Mouse (Mus musculus) intestine, embryonic 14.5 days (tissue): Measurements from ENCODE around the gene Skil. TPM values are rescaled to one million over a fixed set of nuclear protein-coding genes. Genes with fewer than 3 reads are reported as not detected.
"Not testable (repeated sequence)": the region's sequence is repeated elsewhere in the genome, so short reads cannot be mapped to it uniquely, and the experiment has no call there.

Source experiments
- ATAC-seq: fragments of 200-750 bp; cut with Nextera tagmentation; replicated peaks from 2 replicates; pipeline ENCODE4 v1.8.0; 2017; ENCODE audit warnings: low read depth, moderate number of reproducible peaks, moderate TSS enrichment, moderate library complexity; ENCODE audit not compliant: low FRiP score, low TSS enrichment
- DNase-seq: peaks from one replicate; pipeline ENCODE4 v3.0.0-alpha.2; 2018; ENCODE audit warnings: low spot score
- H3K27ac ChIP-seq: fragments of 300-500 bp; sonication (generic); 2 replicates; pipeline ENCODE4 v1.5.1; 2014; ENCODE audit warnings: low read depth, mild to moderate bottlenecking, control low read depth
- H3K27me3 ChIP-seq: fragments of 300-500 bp; sonication (generic); replicated peaks from 2 replicates; pipeline ENCODE4 v1.6.1; 2014; ENCODE audit warnings: low read length, control low read depth; ENCODE audit not compliant: control insufficient read depth, insufficient read depth
- H3K36me3 ChIP-seq: fragments of 300-500 bp; sonication (generic); 2 replicates; pipeline ENCODE4 v1.6.1; 2014; ENCODE audit warnings: low read length, control low read depth; ENCODE audit not compliant: control insufficient read depth, insufficient read depth
- H3K4me1 ChIP-seq: fragments of 300-500 bp; sonication (generic); replicated peaks from 2 replicates; pipeline ENCODE4 v1.6.1; 2014; ENCODE audit warnings: low read length, control low read depth, mixed read lengths; ENCODE audit not compliant: control insufficient read depth, insufficient read depth
- H3K4me2 ChIP-seq: fragments of 300-500 bp; sonication (generic); 2 replicates; pipeline ENCODE4 v1.6.1; 2014; ENCODE audit warnings: low read length
- H3K4me3 ChIP-seq: fragments of 300-500 bp; sonication (generic); 2 replicates; pipeline ENCODE4 v1.5.1; 2014; ENCODE audit warnings: low read depth, low read length, control low read depth, mixed read lengths
- H3K9ac ChIP-seq: fragments of 300-500 bp; sonication (generic); 2 replicates; pipeline ENCODE4 v1.6.1; 2014; ENCODE audit warnings: mild to moderate bottlenecking, low read length
- H3K9me3 ChIP-seq: fragments of 300-500 bp; sonication (generic); 2 replicates; pipeline ENCODE4 v1.6.1; 2016; ENCODE audit warnings: low read length, control low read depth; ENCODE audit not compliant: control insufficient read depth
- WGBS: fragments of 180-500 bp; shearing (Covaris S2); extraction: QIAGEN DNeasy Blood & Tissue Kit; methylation state at CpG from one replicate; pipeline ENCODE4 v1.1.7; 2014; 5-methylcytosine and 5-hydroxymethylcytosine counted together
- polyA plus RNA-seq: library from polyadenylated mRNA; unstranded; fragments of >200 nt; fragmentation: Nextera tagmentation; extraction: Ambion mirVana; gene quantifications from 2 replicates; pipeline ENCODE4 v1.2.1, GENCODE M21; 2014

Gene Skil
- polyA plus RNA-seq, 1 experiment from 2014 or later: 25.0 TPM

DNA sequence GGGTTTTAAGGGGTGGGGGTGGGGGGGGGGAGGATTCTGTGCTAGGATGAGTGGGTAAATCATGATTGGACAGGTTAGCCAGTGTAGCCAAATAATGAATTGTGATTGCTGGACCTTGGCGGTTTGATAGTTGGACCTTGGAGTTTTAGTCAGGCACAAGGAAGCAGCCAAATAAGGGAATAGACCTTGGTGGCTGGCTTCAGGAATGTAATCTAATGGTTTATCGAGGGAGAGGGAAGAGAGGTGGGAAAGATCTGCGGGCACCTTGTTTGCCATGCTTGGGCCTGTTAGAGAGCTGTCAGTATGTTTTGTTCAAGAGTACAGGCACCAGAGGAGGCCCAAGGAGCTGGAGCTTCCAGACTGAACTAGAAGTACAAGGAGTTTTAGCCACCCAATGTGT, 32.0 kb downstream of the Skil start:
- Histone ChIP-seq H3K27me3 (no peaks in the 10 kb centered on the region), H3K9ac (no peak overlapping the region), H3K9me3 (no peaks in the 10 kb centered on the region), H3K36me3 (peaks cover 7% of the 10 kb centered on the region), H3K27ac (no peak overlapping the region), H3K4me3 (no peak overlapping the region), H3K4me2 (no peak overlapping the region), H3K4me1 (no peaks in the 10 kb centered on the region)
- DNase-seq (no peak), ATAC-seq (no peak)
- 67% methylated on average over 3 of the region's 3 CpGs for WGBS

DNA sequence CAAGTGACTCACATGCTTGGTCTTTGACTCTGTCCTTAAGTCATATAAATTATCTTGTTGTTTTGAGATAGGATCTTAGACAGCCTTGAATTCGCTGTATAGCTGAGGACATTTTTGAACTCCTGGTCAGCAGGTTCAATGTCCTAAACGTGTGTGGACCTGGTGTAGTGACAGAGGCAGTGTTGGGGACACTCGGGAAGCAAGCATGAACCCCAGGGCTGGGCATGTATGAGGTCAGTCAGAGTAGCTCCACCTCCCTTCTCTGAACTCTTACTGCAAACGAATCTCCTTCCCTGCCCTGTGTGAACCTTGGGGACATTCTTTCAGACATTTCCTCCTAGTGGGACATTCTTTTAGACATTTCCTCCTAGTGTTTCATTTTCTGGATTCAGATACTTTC, 34.9 kb downstream of the Skil start:
- H3K9me3 ChIP-seq: no peaks in the 10 kb centered on the region
- H3K36me3 ChIP-seq: no peaks in the 10 kb centered on the region
- H3K4me1 ChIP-seq: no peaks in the 10 kb centered on the region
- H3K4me3 ChIP-seq: no peak overlapping the region
- no peak overlapping the region for H3K4me2 ChIP-seq
- no peak for DNase-seq
- H3K27ac ChIP-seq: no peak overlapping the region
- no peaks in the 10 kb centered on the region for H3K27me3 ChIP-seq
- no peak for ATAC-seq
- 29% methylated on average over 4 of the region's 4 CpGs for WGBS
- no peak overlapping the region for H3K9ac ChIP-seq

DNA sequence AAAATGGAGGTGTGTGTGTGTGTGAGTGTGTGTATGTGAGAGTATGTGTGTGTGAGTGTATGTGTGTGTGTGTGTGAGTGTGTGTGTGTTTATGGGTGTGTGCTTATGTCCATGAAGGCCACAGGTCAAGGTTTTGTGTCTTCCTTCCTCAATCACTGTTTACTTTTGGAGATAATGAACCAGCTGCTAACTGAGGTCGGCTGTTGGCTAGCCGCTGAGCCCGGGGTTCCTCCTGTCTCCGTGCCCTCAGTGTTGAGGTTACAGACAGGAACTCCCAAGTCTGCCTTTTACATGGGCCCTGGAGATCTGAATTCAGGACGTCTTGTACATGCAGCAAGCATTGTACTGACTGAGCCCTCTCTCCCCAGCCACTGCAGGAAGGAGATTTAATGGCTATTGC, 38.8 kb downstream of the Skil start:
- Histone ChIP-seq H3K9me3 (no peaks in the 10 kb centered on the region), H3K27me3 (no peaks in the 10 kb centered on the region), H3K27ac (no peak overlapping the region), H3K4me3 (no peak overlapping the region), H3K9ac (no peak overlapping the region), H3K4me2 (no peak overlapping the region), H3K36me3 (no peaks in the 10 kb centered on the region), H3K4me1 (no peaks in the 10 kb centered on the region)
- ATAC-seq (no peak), DNase-seq (no peak)
- WGBS: 14% methylated on average over 5 of the region's 5 CpGs

DNA sequence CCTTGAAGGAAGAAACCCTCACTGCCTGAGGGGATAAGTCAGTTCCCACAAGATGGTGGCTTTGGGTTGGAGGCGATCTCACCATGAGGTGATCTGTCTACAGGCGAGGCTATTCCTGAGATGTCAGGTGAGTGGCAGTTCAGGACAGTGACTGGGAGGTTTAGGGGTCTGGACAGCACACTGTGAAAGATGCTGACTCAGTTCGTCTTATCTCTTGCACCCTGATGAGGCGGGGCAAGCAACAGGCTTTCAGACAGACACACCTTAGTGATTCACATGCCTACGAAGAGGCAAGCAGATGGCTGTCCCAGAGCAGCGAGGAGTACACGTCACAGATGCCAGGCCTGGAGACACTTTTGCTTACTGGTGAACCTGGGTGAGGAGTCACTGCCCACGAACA, 39.4 kb downstream of the Skil start:
- no peak overlapping the region for H3K4me3 ChIP-seq
- H3K9me3 ChIP-seq: no peaks in the 10 kb centered on the region
- no peak overlapping the region for H3K27ac ChIP-seq
- no peaks in the 10 kb centered on the region for H3K36me3 ChIP-seq
- H3K4me2 ChIP-seq: no peak overlapping the region
- DNase-seq (peak; percentile 54), ATAC-seq (peak; percentile 60)
- H3K9ac ChIP-seq: no peak overlapping the region
- H3K27me3 ChIP-seq: no peaks in the 10 kb centered on the region
- no peaks in the 10 kb centered on the region for H3K4me1 ChIP-seq
- WGBS: 67% methylated on average over 8 of the region's 8 CpGs

DNA sequence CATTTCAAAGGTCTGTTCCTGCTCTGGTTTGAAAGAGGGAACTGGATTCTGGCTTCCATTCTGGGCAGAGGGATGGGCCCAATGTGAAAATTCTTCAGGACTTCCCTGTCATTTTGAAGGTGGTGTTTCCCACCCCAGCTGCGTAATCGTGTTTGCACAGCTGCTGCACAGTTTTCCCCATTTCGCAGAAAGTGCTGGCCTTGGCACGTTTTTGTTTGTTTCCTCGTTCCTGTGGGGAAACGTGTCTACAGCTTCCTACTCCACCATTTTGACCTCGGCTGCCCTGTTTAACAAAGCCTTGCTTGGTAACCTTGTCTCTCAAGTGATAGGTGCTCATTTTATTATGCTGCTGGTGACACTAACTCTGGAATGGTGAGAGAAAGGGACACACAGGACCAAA, 39.8 kb downstream of the Skil start:
- no peak overlapping the region for H3K27ac ChIP-seq

DNA sequence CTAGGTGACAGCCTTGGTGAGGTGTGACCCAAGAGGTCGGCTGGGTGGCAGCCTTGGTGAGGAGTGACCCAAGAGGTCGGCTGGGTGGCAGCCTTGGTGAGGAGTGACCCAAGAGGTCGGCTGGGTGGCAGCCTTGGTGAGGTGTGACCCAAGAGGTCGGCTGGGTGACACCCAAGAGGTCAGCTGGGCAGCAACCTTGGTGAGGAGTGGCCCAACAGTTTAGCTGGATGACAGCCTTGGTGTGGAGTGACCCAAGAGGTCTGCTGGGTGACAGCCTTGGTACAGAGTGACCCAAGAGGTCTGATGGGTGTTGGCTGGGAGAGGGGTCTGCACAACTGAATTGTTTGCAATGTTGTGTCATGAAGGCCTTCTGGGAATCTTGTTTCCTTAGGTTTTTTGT, 41.7 kb downstream of the Skil start:
- not testable (repeated sequence) for H3K4me1 ChIP-seq, H3K4me2 ChIP-seq, ATAC-seq, H3K36me3 ChIP-seq, H3K4me3 ChIP-seq, H3K9me3 ChIP-seq, H3K27me3 ChIP-seq, H3K27ac ChIP-seq, H3K9ac ChIP-seq
- peak; percentile 18 for DNase-seq
- 58% methylated on average over 4 of the region's 4 CpGs for WGBS

More for the DNA sequence above, 39.8 kb downstream of the Skil start:
- no peaks in the 10 kb centered on the region for H3K4me1 ChIP-seq
- no peak overlapping the region for H3K9ac ChIP-seq
- H3K36me3 ChIP-seq: no peaks in the 10 kb centered on the region
- DNase-seq: no peak
- no peak overlapping the region for H3K4me3 ChIP-seq
- ATAC-seq: no peak
- H3K4me2 ChIP-seq: no peak overlapping the region
- WGBS: 52% methylated on average over 7 of the region's 7 CpGs
- H3K9me3 ChIP-seq: no peaks in the 10 kb centered on the region
- no peaks in the 10 kb centered on the region for H3K27me3 ChIP-seq

DNA sequence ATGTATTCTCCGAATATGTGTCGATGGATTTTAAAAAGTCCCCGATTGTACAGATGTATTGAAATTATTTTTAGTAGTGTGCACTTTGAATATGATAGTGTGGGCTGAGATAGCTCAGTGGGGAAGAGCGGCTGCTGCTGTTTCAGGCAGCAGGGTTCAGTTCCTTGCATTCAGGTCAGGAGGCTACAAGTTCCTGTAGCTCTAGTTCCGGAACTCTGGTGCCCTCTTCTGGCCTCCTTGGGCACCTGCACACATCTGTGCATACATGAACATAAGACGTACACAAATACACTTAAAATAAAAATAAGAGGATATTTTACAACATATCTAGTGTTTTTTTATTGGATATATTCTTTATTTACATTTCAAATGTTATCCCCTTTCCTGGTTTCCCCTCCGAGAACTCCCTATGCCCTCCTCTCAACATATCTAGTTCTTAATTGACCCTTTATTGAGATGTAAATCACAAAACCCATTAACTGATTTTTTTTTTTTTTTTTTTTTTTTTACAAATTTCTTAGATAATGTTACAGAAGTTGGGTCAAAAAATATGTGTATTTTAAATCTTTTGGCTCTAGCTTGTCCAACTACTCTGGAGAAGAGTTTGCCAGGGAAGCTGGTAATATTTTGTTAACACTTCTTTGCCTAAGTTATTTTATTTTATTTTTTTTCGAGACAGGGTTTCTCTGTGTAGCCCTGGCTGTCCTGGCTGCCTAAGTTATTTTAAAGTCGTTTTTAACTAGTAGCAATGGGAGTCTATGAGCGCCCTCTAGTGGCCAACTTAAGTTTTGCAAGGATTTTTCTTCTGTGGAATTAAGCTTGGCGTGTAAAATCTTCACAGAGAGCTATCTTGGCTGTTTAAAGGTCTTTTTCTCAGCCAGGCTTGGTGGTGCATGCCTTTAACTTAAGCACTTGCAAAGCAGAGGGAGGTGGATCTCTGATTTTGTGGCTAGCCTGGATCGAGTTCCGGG, 43.9 kb downstream of the Skil start:
- 60% methylated on average over 13 of the region's 13 CpGs for WGBS

DNA sequence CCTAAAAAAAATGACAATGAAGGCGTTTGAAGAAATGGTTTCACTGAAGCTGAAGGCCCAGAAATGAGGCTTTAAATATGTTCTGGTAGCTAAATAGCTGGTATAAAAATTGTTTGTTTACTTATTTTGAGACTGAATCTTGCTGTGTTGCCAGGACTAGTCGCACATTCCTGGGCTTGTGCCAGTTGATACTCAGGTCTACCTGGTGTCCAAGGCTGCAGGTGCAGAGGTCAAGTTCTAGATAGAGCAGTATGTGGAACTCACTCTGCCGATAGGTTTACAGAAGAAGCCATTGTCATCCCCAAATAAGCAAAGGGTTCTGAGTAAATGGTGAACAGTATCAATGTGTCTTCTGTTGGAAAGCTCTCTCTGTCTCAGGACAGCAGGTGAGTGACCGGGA, 46.8 kb downstream of the Skil start:
- Histone ChIP-seq H3K9ac (no peak overlapping the region), H3K4me3 (no peak overlapping the region), H3K36me3 (no peaks in the 10 kb centered on the region), H3K4me2 (no peak overlapping the region), H3K9me3 (no peaks in the 10 kb centered on the region), H3K4me1 (no peaks in the 10 kb centered on the region), H3K27ac (no peak overlapping the region), H3K27me3 (no peaks in the 10 kb centered on the region)
- DNase-seq (no peak), ATAC-seq (no peak)
- WGBS: 80% methylated on average over 4 of the region's 4 CpGs

More for the DNA sequence above, 43.9 kb downstream of the Skil start:
- Histone ChIP-seq H3K4me1 (no peaks in the 10 kb centered on the region), H3K9ac (no peak overlapping the region), H3K4me2 (no peak overlapping the region), H3K9me3 (no peaks in the 10 kb centered on the region), H3K36me3 (no peaks in the 10 kb centered on the region), H3K27ac (no peak overlapping the region), H3K4me3 (no peak overlapping the region), H3K27me3 (no peaks in the 10 kb centered on the region)
- DNase-seq (peak; percentile 93), ATAC-seq (no peak)

DNA sequence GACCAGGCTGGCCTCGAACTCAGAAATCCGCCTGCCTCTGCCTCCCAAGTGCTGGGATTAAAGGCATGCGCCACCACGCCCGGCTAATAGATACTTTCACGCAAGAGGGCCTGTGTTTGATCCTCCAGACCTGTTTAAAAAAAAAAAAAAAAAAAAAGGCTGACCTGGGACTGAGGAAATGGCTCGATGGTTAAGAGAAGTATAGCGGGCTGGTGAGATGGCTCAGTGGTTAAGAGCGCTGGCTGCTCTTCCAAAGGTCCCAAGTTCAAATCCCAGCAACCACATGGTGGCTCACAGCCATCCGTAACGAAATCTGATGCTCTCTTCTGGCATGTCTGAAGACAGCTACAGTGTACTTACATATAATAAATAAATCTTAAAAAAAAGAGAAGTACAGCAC, 50.4 kb downstream of the Skil start:
- DNase-seq, H3K27me3 ChIP-seq, H3K9ac ChIP-seq, H3K36me3 ChIP-seq, H3K4me3 ChIP-seq, H3K27ac ChIP-seq, H3K9me3 ChIP-seq, ATAC-seq, H3K4me2 ChIP-seq, H3K4me1 ChIP-seq: not testable (repeated sequence)
- 84% methylated on average over 11 of the region's 11 CpGs for WGBS
